Mouse (Mus musculus) heart, adult 2 months (tissue): ENCODE measurements around the gene Olfr704.

Experiments used
- CTCF ChIP-seq: fragments of 200-600 bp; IDR thresholded peaks from 2 replicates; pipeline ENCODE4 v1.8.1; 2022; ENCODE audit warnings: antibody characterized with exemption, mild to moderate bottlenecking, moderate library complexity
- EP300 ChIP-seq: fragments of 200-500 bp; IDR thresholded peaks from 2 replicates; pipeline ENCODE4 v1.6.1; 2011; ENCODE audit warnings: low read depth, low read length, control low read depth; ENCODE audit not compliant: insufficient read depth
- POLR2A ChIP-seq: fragments of 200-500 bp; IDR thresholded peaks from 2 replicates; pipeline ENCODE4 v1.6.1; 2011; ENCODE audit warnings: mild to moderate bottlenecking, low read depth, low read length, control low read depth; ENCODE audit not compliant: insufficient read depth

DNA sequence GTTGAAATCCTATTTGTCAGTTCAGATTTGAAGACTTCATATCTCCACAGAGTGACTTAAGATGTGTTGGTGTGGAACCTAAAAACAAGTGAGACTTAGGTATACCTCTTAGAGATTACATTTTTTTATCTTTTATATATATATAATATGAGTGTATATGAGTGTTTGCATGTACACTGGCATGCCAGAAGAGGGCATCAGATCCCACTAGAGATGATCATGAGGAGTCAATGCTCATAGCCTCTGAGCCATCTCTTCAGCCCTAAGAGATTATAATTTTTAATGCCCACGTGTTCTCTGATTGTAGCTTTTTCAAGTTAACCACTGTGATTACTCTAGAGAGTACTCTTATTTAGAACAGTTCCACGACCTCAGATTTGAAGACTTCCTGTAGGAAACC, 44.7 kb downstream of the Olfr704 start, which contains the start of gene Olfr1532-ps1:
- no peak for TF ChIP-seq CTCF
- TF ChIP-seq POLR2A: no peak
- no peak for TF ChIP-seq EP300
